Mouse (Mus musculus) cortical plate, adult 2 months (tissue): ENCODE data around the gene Ccdc96. TPM values are rescaled to one million over a fixed set of nuclear protein-coding genes. Genes with fewer than 3 reads are reported as not detected.

Experiments
- H3K27ac ChIP-seq: fragments of 200-500 bp; 2 replicates; pipeline ENCODE4 v1.5.1; 2012; ENCODE audit warnings: low read length, control low read depth, inconsistent platforms; ENCODE audit not compliant: insufficient read depth
- H3K4me1 ChIP-seq: fragments of 200-500 bp; 2 replicates; pipeline ENCODE4 v1.6.1; 2011; ENCODE audit warnings: low read length; ENCODE audit not compliant: control insufficient read depth, insufficient read depth
- H3K4me3 ChIP-seq: fragments of 200-500 bp; 2 replicates; pipeline ENCODE4 v1.5.1; 2011; ENCODE audit warnings: mild to moderate bottlenecking, low read length, control low read depth; ENCODE audit not compliant: insufficient read depth
- CTCF ChIP-seq: fragments of 200-500 bp; IDR thresholded peaks from 2 replicates; pipeline ENCODE4 v1.5.1; 2011; ENCODE audit warnings: mild to moderate bottlenecking, control low read depth, low read length; ENCODE audit not compliant: insufficient read depth; ENCODE audit errors: extremely low read depth
- POLR2A ChIP-seq: fragments of 200-500 bp; IDR thresholded peaks from 2 replicates; pipeline ENCODE4 v1.6.1; 2011; ENCODE audit warnings: mild to moderate bottlenecking, low read length, control low read depth; ENCODE audit not compliant: insufficient read depth; ENCODE audit errors: extremely low read depth
- polyA plus RNA-seq: library from polyadenylated mRNA; depleted of rRNA; stranded (reverse); fragments of >200 nt; gene quantifications from 2 replicates; pipeline ENCODE4 v1.2.3, GENCODE M21; 2012

Gene Ccdc96
- polyA plus RNA-seq, 1 experiment = 1.0 TPM

DNA sequence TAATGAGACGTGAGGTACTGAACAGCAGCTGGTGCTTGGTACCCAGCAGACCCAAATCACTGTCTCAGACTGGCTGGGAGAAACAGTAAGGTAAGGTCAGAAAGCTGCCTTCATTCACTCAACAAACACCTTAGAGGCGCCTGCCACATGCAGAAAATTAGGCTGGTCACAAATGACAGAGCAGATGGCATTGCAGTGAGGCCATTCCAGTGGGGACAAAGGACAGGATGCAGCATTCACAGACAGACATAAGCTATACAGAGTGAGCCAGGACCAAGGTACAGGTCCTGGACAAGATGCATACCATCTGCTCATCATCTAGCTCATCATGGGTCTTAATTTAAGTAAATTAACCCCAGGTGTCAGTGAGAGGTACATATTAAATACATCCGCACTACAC, 33.2 kb downstream of the Ccdc96 start:
- peak overlapping the region; percentile 84; the same call in 1 of the 2 replicates for H3K27ac ChIP-seq
- H3K4me1 ChIP-seq = peaks cover 4% of the 10 kb centered on the region
- no peak for TF ChIP-seq POLR2A
- no peak for TF ChIP-seq CTCF
- no peak overlapping the region for H3K4me3 ChIP-seq

DNA sequence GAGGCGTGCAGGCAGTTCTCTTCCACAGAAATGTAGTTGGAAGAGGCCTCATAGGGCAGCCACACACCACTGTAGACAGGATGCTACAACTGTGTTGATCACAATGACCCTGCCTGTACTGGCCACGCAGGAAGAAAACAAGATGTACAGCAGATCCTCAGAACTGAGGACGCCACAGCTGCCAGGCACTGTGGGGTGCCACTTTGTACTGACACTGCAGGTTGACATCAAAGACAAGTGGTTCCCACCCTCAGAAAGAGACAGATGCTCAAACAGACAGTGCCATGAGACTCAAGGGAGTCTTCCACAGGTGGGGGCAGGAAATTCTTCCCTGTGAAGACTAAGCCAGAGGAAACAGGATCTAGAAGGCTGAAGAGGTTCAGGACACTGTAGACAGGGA, 35.4 kb downstream of the Ccdc96 start:
- no peak overlapping the region for H3K4me3 ChIP-seq
- peaks cover 4% of the 10 kb centered on the region for H3K4me1 ChIP-seq
- TF ChIP-seq POLR2A (no peak), CTCF (no peak)
- H3K27ac ChIP-seq = peak overlapping the region; percentile 70

DNA sequence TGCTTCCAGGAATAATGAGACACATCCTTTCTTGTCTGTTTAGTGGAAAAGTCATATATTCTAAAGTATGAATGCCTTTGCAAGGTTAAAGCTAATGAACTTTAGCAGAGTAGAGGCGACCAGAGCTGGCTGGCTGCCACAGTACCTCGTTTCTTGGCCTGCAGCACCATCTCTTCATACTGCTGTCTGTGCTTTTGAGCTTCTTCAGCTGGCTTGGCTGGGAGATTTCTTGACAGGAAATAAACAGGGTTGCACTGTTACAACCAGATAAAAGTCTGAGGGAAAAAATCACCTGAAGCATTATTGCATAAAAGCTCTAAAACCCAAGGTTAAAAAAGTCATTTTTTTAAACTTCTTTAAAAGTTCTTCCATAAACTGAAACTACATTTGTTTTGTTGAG, 38.4 kb downstream of the Ccdc96 start:
- TF ChIP-seq CTCF = no peak
- no peak for TF ChIP-seq POLR2A
- peaks cover 10% of the 10 kb centered on the region for H3K4me1 ChIP-seq
- no peak overlapping the region for H3K27ac ChIP-seq
- no peak overlapping the region for H3K4me3 ChIP-seq

DNA sequence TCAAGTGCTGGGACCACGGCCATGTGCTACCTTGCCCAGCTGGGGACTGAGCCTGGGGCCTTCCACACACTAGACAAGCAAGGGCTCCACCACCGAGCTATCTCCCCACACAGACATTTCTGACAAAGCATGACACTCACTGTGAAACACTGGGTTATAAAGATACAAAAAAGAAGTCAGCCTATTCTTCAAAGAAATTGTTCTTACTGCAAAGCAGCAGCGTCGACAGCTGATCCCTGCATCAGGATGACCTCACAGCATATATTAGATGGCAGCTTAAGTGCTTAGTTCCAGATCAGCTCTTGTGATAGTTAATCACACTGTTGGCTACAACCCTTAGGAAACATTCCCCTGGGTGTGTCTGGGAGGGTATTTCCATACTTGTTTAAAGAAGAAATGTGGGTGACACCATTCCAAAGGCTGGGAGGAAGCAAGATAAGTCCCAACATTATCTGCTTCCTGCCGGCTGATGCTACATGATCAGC, 38.9 kb downstream of the Ccdc96 start:
- TF ChIP-seq POLR2A (no peak), CTCF (no peak)
- no peak overlapping the region; the same call in 1 of the 2 replicates for H3K27ac ChIP-seq

DNA sequence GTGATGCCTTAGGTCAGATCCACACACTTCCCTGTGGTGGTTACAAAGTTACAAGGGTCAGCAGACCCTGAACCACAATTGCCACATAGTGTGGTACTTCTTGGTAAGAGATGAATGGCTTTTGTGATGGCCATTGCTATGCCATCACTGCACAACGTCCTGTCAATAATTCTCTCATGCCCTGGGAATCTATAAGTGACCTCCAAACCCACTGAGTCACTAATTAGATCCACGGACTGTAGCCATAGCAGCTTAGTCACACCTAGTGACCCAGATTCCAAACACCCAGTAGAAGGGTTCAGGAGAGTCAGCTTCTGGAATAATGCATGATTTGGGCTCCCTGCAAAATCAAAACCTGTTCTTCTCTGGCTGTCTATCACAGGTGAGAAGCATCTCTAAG, 40.8 kb downstream of the Ccdc96 start:
- no peak for TF ChIP-seq POLR2A
- TF ChIP-seq CTCF = no peak
- peaks cover 14% of the 10 kb centered on the region for H3K4me1 ChIP-seq
- no peak overlapping the region for H3K4me3 ChIP-seq
- H3K27ac ChIP-seq = no peak overlapping the region

More for the DNA sequence above, 38.9 kb downstream of the Ccdc96 start:
- Histone ChIP-seq H3K4me1 (peaks cover 11% of the 10 kb centered on the region), H3K4me3 (no peak overlapping the region)

DNA sequence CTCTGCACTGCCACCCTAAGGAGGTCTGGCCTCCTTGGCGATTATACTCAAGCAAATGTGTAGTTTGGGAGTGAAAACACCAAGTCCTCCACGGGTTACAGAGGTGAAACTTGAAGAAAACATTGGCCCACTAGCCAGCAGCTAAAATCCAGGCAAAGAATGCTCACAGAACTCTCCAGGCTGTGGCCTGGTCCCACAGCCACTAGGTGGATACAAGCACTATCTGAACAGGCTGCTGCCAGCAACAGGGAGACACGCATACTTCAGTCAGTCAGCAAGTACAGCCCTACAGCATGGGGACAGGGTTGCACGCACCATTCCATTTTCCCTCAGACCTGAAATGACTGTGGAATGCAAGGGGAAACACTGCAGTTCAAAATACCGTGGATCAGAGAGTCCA, 41.9 kb downstream of the Ccdc96 start:
- Histone ChIP-seq H3K4me1 (peaks cover 14% of the 10 kb centered on the region), H3K27ac (0 out of 2 replicates have a peak overlapping the region, but pooled peaks have one; percentile 41), H3K4me3 (no peak overlapping the region)
- peak; percentile 47 for TF ChIP-seq CTCF
- TF ChIP-seq POLR2A = no peak

DNA sequence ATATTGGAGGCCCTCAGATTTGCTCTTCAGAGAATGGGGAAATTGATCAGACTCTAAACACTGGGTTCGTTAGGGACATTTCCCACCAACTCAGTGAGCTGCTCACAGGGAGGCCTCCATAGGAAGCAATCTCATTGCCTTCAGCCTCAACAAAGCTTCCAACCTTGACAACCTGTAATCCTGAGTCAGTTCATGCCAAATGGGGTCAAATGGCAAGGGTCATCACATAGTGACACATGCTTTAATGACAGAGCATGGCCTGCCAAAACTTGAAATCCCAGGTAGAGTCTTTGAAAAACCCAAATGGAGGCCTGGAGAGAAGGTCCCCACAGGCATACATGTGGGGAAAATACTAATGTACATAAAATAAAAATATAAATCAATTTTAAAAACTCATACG, 42.5 kb downstream of the Ccdc96 start:
- H3K27ac ChIP-seq = 0 out of 2 replicates have a peak overlapping the region, but pooled peaks have one; percentile 41
- no peak for TF ChIP-seq POLR2A
- TF ChIP-seq CTCF = no peak
- no peak overlapping the region for H3K4me3 ChIP-seq
- peaks cover 14% of the 10 kb centered on the region for H3K4me1 ChIP-seq

DNA sequence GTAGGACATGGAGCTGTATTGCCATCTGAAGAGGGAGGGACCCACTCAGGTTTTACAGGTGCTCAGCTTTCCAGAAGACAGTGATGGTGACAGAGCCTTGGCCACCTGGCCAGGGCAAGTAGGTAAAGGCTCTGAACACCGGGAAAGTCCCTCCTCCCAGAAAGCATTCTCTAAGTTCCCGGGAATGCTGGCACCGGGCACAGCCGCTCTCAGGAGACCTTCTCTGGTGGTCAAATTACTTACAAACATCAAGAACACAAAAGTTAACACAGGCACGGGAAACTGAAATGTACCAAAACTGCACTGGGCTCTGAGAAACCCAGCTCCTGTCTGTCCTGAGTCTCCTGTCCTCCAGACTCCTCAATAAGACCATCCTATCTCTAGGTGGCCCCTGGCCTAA, 45.3 kb downstream of the Ccdc96 start:
- TF ChIP-seq CTCF (no peak), POLR2A (no peak)
- peak overlapping the region; percentile 93 for H3K4me3 ChIP-seq
- H3K4me1 ChIP-seq = peaks cover 14% of the 10 kb centered on the region
- H3K27ac ChIP-seq = no peak overlapping the region

DNA sequence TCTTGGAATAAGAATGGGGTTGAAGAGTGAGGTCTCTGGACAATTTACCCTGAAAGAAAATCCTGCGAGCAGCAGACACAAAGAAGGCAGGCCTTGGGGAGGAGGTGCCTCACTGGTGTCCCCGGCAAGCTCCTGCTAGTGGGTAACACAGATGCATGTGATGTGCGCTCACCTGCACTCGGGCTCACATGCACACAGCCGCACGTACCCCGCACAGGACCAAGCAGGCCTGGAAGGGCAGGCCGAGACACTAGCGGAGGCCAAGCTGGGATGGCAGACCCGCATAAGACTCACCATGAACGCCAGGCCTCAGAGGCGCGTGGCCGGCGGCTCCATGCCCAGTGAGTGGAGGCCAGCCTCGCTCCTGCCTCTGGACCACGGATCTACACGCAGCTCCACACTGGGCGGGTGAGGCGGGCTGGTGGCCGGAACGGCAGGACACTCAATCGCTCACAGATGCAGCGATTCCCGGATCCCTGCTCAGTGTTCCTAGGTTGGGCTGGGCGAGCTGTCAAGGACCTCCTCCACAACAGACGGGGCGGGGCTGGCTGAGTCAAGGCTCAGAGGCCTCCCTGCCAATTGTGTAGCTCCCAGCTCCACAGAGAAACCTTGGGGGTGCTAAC, 45.9 kb downstream of the Ccdc96 start:
- Histone ChIP-seq H3K4me3 (peak overlapping the region; percentile 93), H3K27ac (peak overlapping the region; percentile 87), H3K4me1 (peaks cover 14% of the 10 kb centered on the region)
- TF ChIP-seq POLR2A (peak; percentile 68; the same call in 1 of the 2 replicates), CTCF (no peak)

DNA sequence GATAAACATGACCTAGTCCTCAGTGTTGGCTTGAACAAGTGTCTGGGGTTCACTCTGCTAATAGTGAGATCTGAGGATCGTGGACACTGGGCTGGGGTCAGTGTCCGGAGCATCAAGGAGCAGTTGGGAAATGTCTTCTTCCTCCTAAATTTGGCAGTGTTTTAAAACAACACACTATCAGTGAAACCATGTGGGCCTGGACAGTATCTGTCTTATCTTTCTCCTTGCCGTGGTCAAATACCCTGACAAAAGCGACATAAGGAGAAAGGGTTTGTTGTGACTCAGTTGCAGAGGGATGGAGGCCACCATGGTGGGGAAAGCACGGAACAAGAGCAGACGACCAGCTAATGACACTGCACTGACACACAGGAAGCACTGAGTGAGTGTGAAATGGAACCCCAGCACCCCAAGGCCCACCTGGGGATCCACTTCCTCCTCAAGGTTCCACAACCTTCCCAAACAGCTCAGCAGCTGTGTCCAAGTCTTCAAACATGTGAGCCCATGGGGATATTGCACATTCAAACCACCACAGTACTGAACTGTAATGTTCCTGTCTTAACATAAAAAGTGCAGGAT, 50.2 kb downstream of the Ccdc96 start:
- H3K27ac ChIP-seq = no peak overlapping the region
- no peaks in the 10 kb centered on the region for H3K4me1 ChIP-seq
- no peak for TF ChIP-seq POLR2A
- no peak for TF ChIP-seq CTCF
- H3K4me3 ChIP-seq = no peak overlapping the region
